In genomic region chr9:46023591-46023990, GRCm38 (mm10) we compare ENCODE assay signal across 18 mouse cellular contexts. TPM values are rescaled to one million over a fixed set of nuclear protein-coding genes. Genes with fewer than 3 reads are reported as not detected.
DNase-seq lines count a peak whose midpoint lies in the region; ATAC-seq and TF ChIP-seq lines count a peak whose summit lies in the region.
"Had no signal": no experiment of that assay in that cellular context is flagged by ENCODE, and none has a peak within 500 bp of the region (broad histone marks: within the 10 kb centered on the region; RNA-seq: fewer than 3 reads in every experiment).

No protein-coding gene starts in this region.

- H3K9ac ChIP-seq in hindbrain, embryonic 14.5 days = no peak overlapping the region
- H3K9ac ChIP-seq: liver, embryonic 13.5 days; lung, embryonic 15.5 days; midbrain, embryonic 15.5 days had no signal

- H3K27me3 ChIP-seq in hindbrain, embryonic 14.5 days (ENCODE audit: control insufficient read depth, insufficient read depth, low read length) = no peaks in the 10 kb centered on the region
- H3K27me3 ChIP-seq: liver, embryonic 13.5 days; lung, embryonic 15.5 days; midbrain, embryonic 15.5 days had no signal

- TF ChIP-seq CTCF in layer of hippocampus, adult 2 months (conservative IDR thresholded peaks at IDR 0.05) = no peak
- no peak for TF ChIP-seq CTCF in bone marrow, adult 2 months (IDR thresholded peaks at IDR 0.05; ENCODE audit: control insufficient read depth, insufficient read depth, low read length)

- peak overlapping the region; percentile 65 for H3K27ac ChIP-seq in layer of hippocampus, adult 2 months
- peak overlapping the region; percentile 39; the same call in 1 of the 2 replicates for H3K27ac ChIP-seq in bone marrow, adult 2 months (ENCODE audit: control insufficient read depth, insufficient read depth, low read depth, low read length, poor library complexity)
- no peak overlapping the region for H3K27ac ChIP-seq in hindbrain, embryonic 14.5 days
- H3K27ac ChIP-seq: embryonic facial prominence, embryonic 10.5 days; limb, embryonic 10.5 days; liver, embryonic 13.5 days; lung, embryonic 15.5 days; macrophage; midbrain, embryonic 15.5 days had no signal

- WGBS in bone marrow, adult 2 months = 59% methylated on average over 11 of the region's 11 CpGs
- WGBS in hindbrain, embryonic 14.5 days = 95% methylated on average over 11 of the region's 11 CpGs

- H3K9me3 ChIP-seq in hindbrain, embryonic 14.5 days (ENCODE audit: control insufficient read depth, low read length) = no peaks in the 10 kb centered on the region
- H3K9me3 ChIP-seq: embryonic facial prominence, embryonic 10.5 days; limb, embryonic 10.5 days; liver, embryonic 13.5 days; lung, embryonic 15.5 days; midbrain, embryonic 15.5 days had no signal

- H3K4me2 ChIP-seq in hindbrain, embryonic 14.5 days (replicated peaks) = no peak overlapping the region
- H3K4me2 ChIP-seq: liver, embryonic 13.5 days; lung, embryonic 15.5 days; midbrain, embryonic 15.5 days had no signal

- no peak overlapping the region for H3K4me3 ChIP-seq in layer of hippocampus, adult 2 months
- no peak overlapping the region for H3K4me3 ChIP-seq in bone marrow, adult 2 months (replicated peaks; ENCODE audit: control insufficient read depth, low read depth, low read length)
- H3K4me3 ChIP-seq in hindbrain, embryonic 14.5 days (replicated peaks; ENCODE audit: low read length) = no peak overlapping the region
- H3K4me3 ChIP-seq: embryonic facial prominence, embryonic 10.5 days; limb, embryonic 10.5 days; liver, embryonic 13.5 days; lung, embryonic 15.5 days; midbrain, embryonic 15.5 days had no signal

- TF ChIP-seq POLR2A in bone marrow, adult 2 months (IDR thresholded peaks at IDR 0.05; ENCODE audit: borderline replicate concordance, control insufficient read depth, low read depth, low read length) = no peak

- H3K4me1 ChIP-seq in bone marrow, adult 2 months (ENCODE audit: control insufficient read depth, insufficient read depth, low read length) = peaks cover 1% of the 10 kb centered on the region; the same call in 1 of the 2 replicates
- H3K4me1 ChIP-seq in hindbrain, embryonic 14.5 days (replicated peaks; ENCODE audit: control insufficient read depth, insufficient read depth, low read length) = no peaks in the 10 kb centered on the region
- H3K4me1 ChIP-seq: midbrain, embryonic 15.5 days had no signal

- ATAC-seq in granulocyte monocyte progenitor cell, adult 5-6 weeks (replicated peaks; ENCODE audit: poor library complexity, severe bottlenecking) = peak; percentile 41
- ATAC-seq in hindbrain, embryonic 14.5 days (ENCODE audit: low FRiP score) = no peak
- ATAC-seq: forebrain, embryonic 16.5 days; midbrain, embryonic 15.5 days had no signal

- peak; percentile 45 for DNase-seq in adrenal gland, adult 8-10 months
- no peak for DNase-seq in adrenal gland, adult 18-20 months (ENCODE audit: low spot score in 2 of 2)
- DNase-seq in layer of hippocampus, adult 2 months (ENCODE audit: low spot score in 2 of 2) = no peak
- no peak for DNase-seq in layer of hippocampus, adult 11-12 months (ENCODE audit: low spot score)
- DNase-seq in c-Kit-positive CD71-positive TER-119-positive erythroid progenitor cells, embryonic 14.5 days (ENCODE audit: low spot score) = no peak
- no peak for DNase-seq in hindbrain, embryonic 14.5 days (ENCODE audit: low spot score)
- DNase-seq: heart, postnatal 4 days; kidney, adult 18-20 months; kidney, postnatal 36 days; liver, embryonic 13.5 days had no signal

- peaks cover 4% of the 10 kb centered on the region; the same call in 1 of the 2 replicates for H3K36me3 ChIP-seq in hindbrain, embryonic 14.5 days (replicated peaks; ENCODE audit: control insufficient read depth, insufficient read depth)
- H3K36me3 ChIP-seq: lung, embryonic 15.5 days; midbrain, embryonic 15.5 days had no signal

RNA-seq across cellular contexts. Expression of gene Sik3, which starts 11.0 kb away (rescaled TPM):
- total RNA-seq in adrenal gland, adult 8-10 months (2022) = 10 to 100 TPM; 66.2 to 77.3 (median 70.0) TPM
- 10 to 100 TPM; 63.2 to 88.3 TPM for total RNA-seq in adrenal gland, adult 18-20 months (2021)
- 100 to 1,000 TPM; 133 to 141 TPM for total RNA-seq in layer of hippocampus, adult 2 months (2021)
- polyA plus RNA-seq in bone marrow, adult 2 months (2011; ENCODE audit: insufficient read depth, insufficient read length, low replicate concordance, missing spikeins) = 9.2 and 19.0 TPM in 2 replicates
- 35.8 and 59.8 TPM in 2 replicates for total RNA-seq in granulocyte monocyte progenitor cell, adult 5-6 weeks (2014; fragmentation: Nextera tagmentation)
- 12.7 and 16.5 TPM in 2 replicates for total RNA-seq in granulocyte monocyte progenitor cell, adult 5-6 weeks (2017)
- polyA plus RNA-seq in hindbrain, embryonic 14.5 days (2014; fragmentation: Nextera tagmentation; extraction: Ambion mirVana) = 10.9 and 11.0 TPM in 2 replicates

RNA-seq across cellular contexts. Expression of gene Pafah1b2, which starts 11.1 kb away (rescaled TPM):
- total RNA-seq in adrenal gland, adult 8-10 months (2022) = 100 to 1,000 TPM; 154 to 180 (median 171) TPM
- total RNA-seq in adrenal gland, adult 18-20 months (2021) = 100 to 1,000 TPM; 149 to 164 TPM
- 100 to 1,000 TPM; 215 to 228 TPM for total RNA-seq in layer of hippocampus, adult 2 months (2021)
- 14.6 and 25.6 TPM in 2 replicates for polyA plus RNA-seq in bone marrow, adult 2 months (2011; ENCODE audit: insufficient read depth, insufficient read length, low replicate concordance, missing spikeins)
- total RNA-seq in granulocyte monocyte progenitor cell, adult 5-6 weeks (2014; fragmentation: Nextera tagmentation) = 30.6 and 32.3 TPM in 2 replicates
- 88.9 and 95.7 TPM in 2 replicates for total RNA-seq in granulocyte monocyte progenitor cell, adult 5-6 weeks (2017)
- 289 and 303 TPM in 2 replicates for polyA plus RNA-seq in hindbrain, embryonic 14.5 days (2014; fragmentation: Nextera tagmentation; extraction: Ambion mirVana)
